ENCODE assay signal across 20 mouse cellular contexts in genomic region chr4:81279451-81279850, GRCm38 (mm10).
DNase-seq lines count a peak whose midpoint lies in the region; ATAC-seq and TF ChIP-seq lines count a peak whose summit lies in the region.
"Had no signal": no experiment of that assay in that cellular context is flagged by ENCODE, and none has a peak within 500 bp of the region (broad histone marks: within the 10 kb centered on the region; RNA-seq: fewer than 3 reads in every experiment).

No protein-coding gene starts in this region.

- H3K27me3 ChIP-seq in hindbrain, embryonic 10.5 days (ENCODE audit: insufficient read depth, poor library complexity, severe bottlenecking), result no peaks in the 10 kb centered on the region
- no peaks in the 10 kb centered on the region for H3K27me3 ChIP-seq in hindbrain, embryonic 16.5 days (replicated peaks; ENCODE audit: control insufficient read depth, insufficient read depth, low read length)
- H3K27me3 ChIP-seq in kidney, postnatal 0 days (ENCODE audit: insufficient read depth, low read length), result no peaks in the 10 kb centered on the region
- no peaks in the 10 kb centered on the region for H3K27me3 ChIP-seq in embryonic facial prominence, embryonic 10.5 days (replicated peaks; ENCODE audit: low read depth, poor library complexity, severe bottlenecking)
- H3K27me3 ChIP-seq: embryonic facial prominence, embryonic 13.5 days; midbrain, embryonic 12.5 days had no signal

- peaks cover 3% of the 10 kb centered on the region; the same call in 1 of the 2 replicates for H3K9me3 ChIP-seq in hindbrain, embryonic 10.5 days
- H3K9me3 ChIP-seq in hindbrain, embryonic 16.5 days (ENCODE audit: control insufficient read depth, low read length), result no peaks in the 10 kb centered on the region
- H3K9me3 ChIP-seq in kidney, postnatal 0 days (replicated peaks; ENCODE audit: low read length), result no peaks in the 10 kb centered on the region
- no peaks in the 10 kb centered on the region for H3K9me3 ChIP-seq in embryonic facial prominence, embryonic 10.5 days
- H3K9me3 ChIP-seq: embryonic facial prominence, embryonic 13.5 days; limb, embryonic 10.5 days; midbrain, embryonic 12.5 days had no signal

- H3K4me3 ChIP-seq in hindbrain, embryonic 10.5 days, result no peak overlapping the region
- H3K4me3 ChIP-seq in hindbrain, embryonic 16.5 days (ENCODE audit: low read length), result no peak overlapping the region
- no peak overlapping the region for H3K4me3 ChIP-seq in layer of hippocampus, adult 2 months
- H3K4me3 ChIP-seq in kidney, postnatal 0 days (replicated peaks; ENCODE audit: low read depth, low read length), result no peak overlapping the region
- no peak overlapping the region for H3K4me3 ChIP-seq in embryonic facial prominence, embryonic 10.5 days
- H3K4me3 ChIP-seq: embryonic facial prominence, embryonic 13.5 days; erythroblast, embryonic 14.5 days; limb, embryonic 10.5 days; midbrain, embryonic 12.5 days had no signal

- no peak for TF ChIP-seq CTCF in layer of hippocampus, adult 2 months (conservative IDR thresholded peaks at IDR 0.05)
- TF ChIP-seq CTCF in kidney, postnatal 0 days (IDR thresholded peaks at IDR 0.05; ENCODE audit: low read depth), result no peak

- no peak overlapping the region for H3K4me2 ChIP-seq in hindbrain, embryonic 16.5 days (ENCODE audit: low read length)
- no peak overlapping the region for H3K4me2 ChIP-seq in kidney, postnatal 0 days (ENCODE audit: low read length)
- H3K4me2 ChIP-seq: embryonic facial prominence, embryonic 13.5 days; midbrain, embryonic 12.5 days had no signal

- DNase-seq in hindbrain, embryonic 10.5 days (ENCODE audit: low spot score), result no peak
- no peak for DNase-seq in layer of hippocampus, adult 2 months (ENCODE audit: low spot score in 2 of 2)
- DNase-seq in layer of hippocampus, adult 8-10 months (ENCODE audit: low spot score in 2 of 2), result no peak
- DNase-seq in kidney, postnatal 0 days (ENCODE audit: low spot score), result no peak
- DNase-seq in kidney, postnatal 36 days, result peak; percentile 75 to 84
- no peak for DNase-seq in embryonic facial prominence, embryonic 10.5 days (ENCODE audit: low spot score)
- DNase-seq: adrenal gland, adult 8-10 months; cerebellum, adult 11-12 months; cerebellum, postnatal 10 days; gastrocnemius, postnatal 25 days; liver; thymus, adult 18-20 months; thymus, postnatal 36 days had no signal

- ATAC-seq in hindbrain, embryonic 16.5 days, result no peak
- peak; percentile 76 for ATAC-seq in kidney, postnatal 0 days (replicated peaks; ENCODE audit: low FRiP score, low read depth)
- ATAC-seq: hindbrain, postnatal 0 days; lung, postnatal 0 days had no signal

- H3K4me1 ChIP-seq in hindbrain, embryonic 10.5 days (replicated peaks), result peaks cover 14% of the 10 kb centered on the region
- H3K4me1 ChIP-seq in hindbrain, embryonic 16.5 days (ENCODE audit: control insufficient read depth, insufficient read depth, low read depth, low read length), result no peaks in the 10 kb centered on the region
- H3K4me1 ChIP-seq in kidney, postnatal 0 days (replicated peaks; ENCODE audit: insufficient read depth, low read length), result peaks cover 4% of the 10 kb centered on the region; the same call in 1 of the 2 replicates
- H3K4me1 ChIP-seq in embryonic facial prominence, embryonic 10.5 days, result no peaks in the 10 kb centered on the region
- H3K4me1 ChIP-seq: embryonic facial prominence, embryonic 13.5 days; limb, embryonic 10.5 days had no signal

- peaks cover 54% of the 10 kb centered on the region for H3K36me3 ChIP-seq in hindbrain, embryonic 10.5 days
- no peaks in the 10 kb centered on the region for H3K36me3 ChIP-seq in hindbrain, embryonic 16.5 days (ENCODE audit: control insufficient read depth, insufficient read depth, low read length)
- peaks cover 4% of the 10 kb centered on the region; the same call in 1 of the 2 replicates for H3K36me3 ChIP-seq in kidney, postnatal 0 days (ENCODE audit: insufficient read depth, low read length)
- H3K36me3 ChIP-seq in embryonic facial prominence, embryonic 10.5 days (replicated peaks), result peaks cover 75% of the 10 kb centered on the region

- H3K27ac ChIP-seq in hindbrain, embryonic 10.5 days, result peak overlapping the region; percentile 71
- no peak overlapping the region for H3K27ac ChIP-seq in hindbrain, embryonic 16.5 days (ENCODE audit: low read depth, low read length)
- H3K27ac ChIP-seq in layer of hippocampus, adult 2 months, result peak overlapping the region; percentile 73
- no peak overlapping the region for H3K27ac ChIP-seq in kidney, postnatal 0 days
- no peak overlapping the region for H3K27ac ChIP-seq in embryonic facial prominence, embryonic 10.5 days (replicated peaks)
- H3K27ac ChIP-seq: hindbrain, postnatal 0 days; limb, embryonic 10.5 days had no signal

- no peak overlapping the region for H3K9ac ChIP-seq in hindbrain, embryonic 16.5 days (ENCODE audit: low read depth, low read length)
- no peak overlapping the region for H3K9ac ChIP-seq in kidney, postnatal 0 days (ENCODE audit: low read depth, low read length)
- H3K9ac ChIP-seq: embryonic facial prominence, embryonic 13.5 days; midbrain, embryonic 12.5 days had no signal

- 54% methylated on average over 5 of the region's 5 CpGs for WGBS in hindbrain, embryonic 10.5 days
- WGBS in hindbrain, embryonic 16.5 days, result 44% methylated on average over 5 of the region's 5 CpGs
- WGBS in kidney, postnatal 0 days, result 88% methylated on average over 5 of the region's 5 CpGs
- WGBS in embryonic facial prominence, embryonic 10.5 days, result 83% methylated on average over 5 of the region's 5 CpGs

Comparison
In these comparisons a context has a peak if more than half of its experiments do, and no peak if none do; other contexts are left out.
1. DNase-seq: peak in kidney, postnatal 36 days (2 of 2); none in hindbrain, embryonic 10.5 days (single experiment), layer of hippocampus, adult 2 months (0 of 2), layer of hippocampus, adult 8-10 months (0 of 2), kidney, postnatal 0 days (single experiment) and embryonic facial prominence, embryonic 10.5 days (single experiment).
2. H3K27ac ChIP-seq: peak in hindbrain, embryonic 10.5 days (single experiment) and layer of hippocampus, adult 2 months (single experiment); none in hindbrain, embryonic 16.5 days (single experiment), kidney, postnatal 0 days (single experiment) and embryonic facial prominence, embryonic 10.5 days (single experiment).